Mouse (Mus musculus): ENCODE data around the gene Ppp1r1c. TPM values are rescaled to one million over a fixed set of nuclear protein-coding genes. Genes with fewer than 3 reads are reported as not detected.
"Not testable (repeated sequence)": the region's sequence is repeated elsewhere in the genome, so short reads cannot be mapped to it uniquely, and the experiment has no call there.

Gene Ppp1r1c
- total RNA-seq, 4 experiments from 2014 or later: not detected

DNA sequence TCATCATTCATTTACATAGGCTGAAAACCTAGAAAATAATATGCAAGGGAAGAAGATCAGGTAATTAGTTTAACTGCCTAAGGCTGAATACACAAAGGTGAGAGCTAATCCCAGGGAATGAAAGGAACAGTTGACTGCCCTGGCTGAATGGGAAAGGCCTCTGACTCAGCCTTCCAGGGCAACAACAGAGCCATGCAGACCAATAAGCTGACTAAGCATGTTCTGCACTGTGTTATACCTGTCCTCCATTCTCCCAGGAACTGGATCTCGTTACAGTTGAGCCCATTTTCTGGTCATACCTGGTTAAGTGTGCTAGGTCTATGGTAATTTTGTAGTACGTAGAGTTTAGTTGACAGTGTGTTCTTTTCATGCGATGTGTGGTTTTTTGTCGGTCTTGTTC, 36.6 kb downstream of the Ppp1r1c start:
- no peak for DNase-seq

DNA sequence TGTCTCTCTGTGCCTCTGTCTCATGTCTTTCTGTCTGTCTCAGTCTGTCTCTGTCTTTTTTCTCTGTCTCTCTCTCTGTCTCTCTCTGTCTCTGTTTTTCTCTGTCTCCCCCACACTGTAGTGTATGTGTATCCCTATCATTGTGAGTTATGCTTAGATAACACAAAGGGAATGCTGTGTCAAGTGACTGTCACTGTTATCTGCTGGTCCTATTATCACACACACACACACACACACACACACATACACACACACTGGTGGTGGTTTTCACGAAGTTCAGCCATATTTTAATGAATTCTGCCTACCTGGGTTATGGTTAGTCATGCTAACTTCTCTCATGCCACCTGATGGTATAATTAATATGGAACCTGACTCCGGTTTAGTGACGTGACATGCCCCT, 44.1 kb downstream of the Ppp1r1c start:
- no peak for DNase-seq

DNA sequence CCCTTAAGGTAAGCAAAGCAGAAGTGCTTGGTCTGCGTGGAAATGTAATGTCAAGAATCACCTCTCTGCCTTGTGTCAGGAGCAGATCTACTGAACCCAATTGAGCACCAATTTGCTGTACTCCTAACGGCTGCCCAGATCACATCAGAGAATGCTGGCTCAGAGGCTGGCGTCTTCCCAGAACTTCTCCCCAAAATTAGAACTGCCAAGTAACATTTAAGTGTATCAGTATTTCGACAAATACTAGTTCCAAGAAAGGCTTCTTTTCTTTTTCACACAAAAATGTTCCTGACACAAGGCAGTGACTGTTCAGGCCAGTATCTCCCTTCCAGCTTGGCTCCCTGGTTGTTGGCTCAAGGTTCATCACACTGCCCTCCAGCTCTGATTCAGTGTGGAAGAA, 52.4 kb downstream of the Ppp1r1c start:
- no peak for DNase-seq

GRCm38 (mm10) chr2:79762723-79763388, 55.3 kb downstream of the Ppp1r1c start:
- no peak for DNase-seq

GRCm38 (mm10) chr2:79765032-79765431, 57.5 kb downstream of the Ppp1r1c start:
- no peak for DNase-seq

DNA sequence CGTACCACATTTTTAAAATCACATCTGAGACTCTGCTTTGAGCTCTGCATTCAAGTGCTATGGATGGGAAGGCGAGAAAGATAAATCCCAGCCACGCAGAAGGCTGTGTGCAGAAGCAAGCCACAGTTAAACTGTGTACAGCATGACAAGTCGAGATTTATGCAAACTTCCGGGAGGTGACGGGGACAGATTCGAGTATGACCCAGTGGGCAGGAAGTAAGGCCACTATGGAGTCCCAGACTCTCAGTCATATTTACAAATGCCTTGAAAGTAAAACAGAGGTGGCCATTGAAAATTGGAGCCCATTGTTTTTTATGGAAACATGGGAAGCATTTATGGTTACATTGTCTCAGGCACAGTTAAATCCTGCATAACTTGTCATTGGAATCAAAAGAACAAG, 58.1 kb downstream of the Ppp1r1c start:
- no peak for DNase-seq

GRCm38 (mm10) chr2:79768625-79769024, 61.0 kb downstream of the Ppp1r1c start:
- DNase-seq: no peak

DNA sequence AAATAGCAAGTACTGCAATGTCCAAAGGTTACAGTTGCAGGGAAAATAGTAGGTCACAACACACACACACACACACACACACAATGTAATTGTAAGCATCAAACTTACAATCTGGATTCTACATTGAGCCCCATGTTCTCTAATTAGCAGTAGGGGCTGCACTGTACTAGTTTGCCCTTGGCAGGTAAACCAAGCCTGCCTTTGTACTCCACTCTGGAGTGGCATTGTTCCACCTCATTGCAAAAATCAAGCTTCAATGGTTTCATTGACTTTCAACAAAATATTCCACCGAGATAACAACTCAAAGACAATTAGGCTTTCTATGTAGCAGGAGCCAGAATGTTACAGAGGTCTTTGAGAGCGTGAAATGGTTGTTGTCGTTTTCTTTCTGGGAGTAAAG, 62.7 kb downstream of the Ppp1r1c start:
- no peak for DNase-seq

DNA sequence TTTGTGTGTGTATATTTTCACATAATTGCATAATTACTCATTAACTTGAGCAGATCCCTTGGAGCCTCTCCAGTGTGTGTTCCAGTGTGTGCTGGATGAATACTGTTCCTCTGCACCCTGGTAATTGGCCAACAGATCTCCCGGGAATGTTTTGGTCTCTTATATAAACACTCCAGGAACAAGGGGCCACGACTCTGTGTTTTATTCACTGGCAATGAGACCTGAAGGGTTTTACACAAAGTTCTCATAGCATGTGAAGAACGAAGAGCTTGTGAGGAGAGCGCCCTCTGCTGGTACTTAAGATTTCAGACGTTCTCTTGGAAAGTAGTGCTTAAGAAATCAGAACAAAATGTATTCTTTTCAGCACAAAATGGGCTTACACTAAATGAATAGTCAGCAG, 66.8 kb downstream of the Ppp1r1c start:
- DNase-seq: peak; percentile 30

DNA sequence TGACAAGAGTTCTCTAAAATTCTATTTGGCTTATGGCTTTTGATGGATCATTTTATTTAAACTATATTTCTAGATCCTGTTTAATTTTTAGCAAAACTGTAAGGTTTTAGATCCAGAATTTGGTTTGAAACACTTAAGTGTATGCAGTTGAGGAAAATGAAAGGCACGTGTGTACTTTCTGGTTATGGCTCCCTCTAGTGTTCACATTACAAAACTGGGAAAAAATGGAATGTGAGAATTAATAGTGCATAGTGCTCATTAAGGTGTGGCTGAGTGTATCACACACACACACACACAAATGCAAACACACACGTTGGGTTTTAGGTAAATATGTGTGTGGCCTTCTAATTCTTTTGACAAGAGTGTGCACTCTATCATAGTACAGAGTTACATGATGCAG, 70.2 kb downstream of the Ppp1r1c start:
- DNase-seq: no peak

- DNase-seq: no peak
These were observed 73.2 kb downstream of the Ppp1r1c start for GRCm38 (mm10) chr2:79780772-79781171.

- no peak for DNase-seq
These were observed 78.1 kb downstream of the Ppp1r1c start for GRCm38 (mm10) chr2:79785541-79786134.

GRCm38 (mm10) chr2:79786467-79786866, 78.9 kb downstream of the Ppp1r1c start:
- DNase-seq: no peak

GRCm38 (mm10) chr2:79793186-79793585, 85.6 kb downstream of the Ppp1r1c start:
- no peak for DNase-seq

GRCm38 (mm10) chr2:79797444-79797843, 89.9 kb downstream of the Ppp1r1c start:
- no peak for DNase-seq

GRCm38 (mm10) chr2:79798627-79799026, 91.0 kb downstream of the Ppp1r1c start:
- DNase-seq: no peak

GRCm38 (mm10) chr2:79815708-79816484, 108.3 kb downstream of the Ppp1r1c start:
- no peak for DNase-seq

GRCm38 (mm10) chr2:79819543-79819942, 112.0 kb downstream of the Ppp1r1c start:
- DNase-seq: no peak

DNA sequence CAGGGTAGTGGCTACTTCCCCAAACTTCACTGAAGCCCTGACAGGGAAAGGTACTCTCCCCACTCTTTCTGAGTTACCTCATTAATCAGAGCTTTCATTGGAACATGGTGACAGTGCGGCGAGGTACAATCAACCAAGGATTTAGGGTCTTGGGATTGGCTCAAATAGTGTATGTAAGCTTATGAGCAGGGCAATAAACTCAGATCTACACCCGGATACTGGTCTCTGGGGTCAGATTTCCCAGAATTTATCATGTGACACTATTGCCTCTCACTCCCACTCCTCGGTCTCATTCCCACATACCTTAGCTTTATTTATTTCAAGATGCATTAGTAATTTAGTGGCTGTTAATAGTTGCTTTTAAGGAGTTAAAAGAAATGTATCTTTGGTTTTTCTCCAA, 118.3 kb downstream of the Ppp1r1c start:
- no peak for DNase-seq

DNA sequence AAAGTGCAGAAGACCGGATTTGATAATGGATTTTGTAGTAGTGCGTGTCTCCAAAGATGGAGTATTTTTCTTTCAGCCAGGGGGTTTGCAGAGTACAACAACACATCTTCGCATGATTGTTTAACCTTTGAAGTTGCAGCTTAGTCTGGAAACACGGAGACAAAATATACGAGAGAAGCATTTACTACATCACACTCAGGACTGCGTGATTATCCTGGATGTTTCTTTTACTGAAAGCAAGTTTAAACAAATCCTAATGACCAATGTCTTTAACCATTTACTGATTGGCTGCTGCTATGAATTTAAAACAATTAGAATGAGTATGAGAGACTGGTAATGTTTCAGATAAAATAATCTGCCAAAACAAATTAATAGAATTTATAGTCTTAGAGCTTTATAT, 131.5 kb downstream of the Ppp1r1c start:
- DNase-seq: no peak

GRCm38 (mm10) chr2:79839513-79839912, 131.9 kb downstream of the Ppp1r1c start:
- no peak for DNase-seq

- not testable (repeated sequence) for DNase-seq
These were observed 139.8 kb downstream of the Ppp1r1c start for GRCm38 (mm10) chr2:79847396-79847795.

- DNase-seq: no peak
These were observed 149.3 kb downstream of the Ppp1r1c start for GRCm38 (mm10) chr2:79856874-79857273.

Measured in adrenal gland, adult 8-10 months (tissue).